Mouse (Mus musculus): ENCODE data around the gene Med16. TPM values are rescaled to one million over a fixed set of nuclear protein-coding genes. Genes with fewer than 3 reads are reported as not detected.

The Med16 gene
- total RNA-seq, 2 experiments from 2014 or later: 57.5 to 59.8 TPM

GRCm38 (mm10) chr10:79919251-79919849 is 10.6 kb upstream of the Med16 start:
- intact Hi-C loops (cut with DNase I): no loop called here
- no peak for DNase-seq (ENCODE audit: low spot score in 2 of 2)

DNA sequence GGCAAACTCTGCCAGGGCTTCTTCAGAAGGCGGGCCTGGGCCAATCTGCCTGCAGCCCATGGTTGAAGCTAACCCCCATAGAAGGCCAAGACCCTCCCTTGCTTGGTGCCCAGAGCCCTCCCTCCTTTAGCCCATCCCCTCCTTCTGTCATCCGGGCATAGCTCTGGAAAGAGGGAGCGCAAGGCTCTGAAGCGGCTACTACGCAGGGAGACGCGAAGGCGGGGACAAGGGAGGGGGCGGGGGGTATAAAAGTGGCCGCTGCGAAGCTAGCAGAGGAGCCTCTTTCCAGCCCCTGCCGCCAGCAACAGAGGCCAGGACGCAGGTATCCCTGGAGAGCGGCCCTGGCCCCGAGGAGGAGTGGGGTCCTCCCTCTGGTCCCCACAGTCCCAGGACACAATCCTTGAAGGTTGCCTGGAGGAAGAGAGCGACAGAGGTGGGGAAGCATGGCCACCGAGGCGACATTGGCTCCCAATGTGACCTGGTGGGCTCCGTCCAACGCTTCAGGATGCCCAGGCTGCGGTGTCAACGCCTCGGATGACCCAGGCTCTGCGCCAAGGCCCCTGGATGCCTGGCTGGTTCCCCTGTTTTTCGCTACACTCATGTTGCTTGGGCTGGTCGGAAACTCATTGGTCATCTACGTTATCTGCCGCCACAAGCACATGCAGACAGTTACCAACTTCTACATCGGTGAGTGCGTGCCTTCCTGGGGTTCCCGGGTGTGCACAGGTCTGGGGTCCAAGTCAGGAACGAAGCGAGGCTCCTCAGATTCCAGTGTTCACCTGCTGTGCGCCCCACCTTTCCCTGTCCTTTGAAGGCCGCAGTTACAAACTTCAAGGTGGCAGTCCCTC is 9.7 kb upstream of the Med16 start:
- intact Hi-C loops (cut with DNase I): no loop called here
- no peak for DNase-seq (ENCODE audit: low spot score in 2 of 2)

GRCm38 (mm10) chr10:79917532-79918100 is 8.9 kb upstream of the Med16 start:
- no peak for DNase-seq (ENCODE audit: low spot score in 2 of 2)
- intact Hi-C loops (cut with DNase I): no loop called here

DNA sequence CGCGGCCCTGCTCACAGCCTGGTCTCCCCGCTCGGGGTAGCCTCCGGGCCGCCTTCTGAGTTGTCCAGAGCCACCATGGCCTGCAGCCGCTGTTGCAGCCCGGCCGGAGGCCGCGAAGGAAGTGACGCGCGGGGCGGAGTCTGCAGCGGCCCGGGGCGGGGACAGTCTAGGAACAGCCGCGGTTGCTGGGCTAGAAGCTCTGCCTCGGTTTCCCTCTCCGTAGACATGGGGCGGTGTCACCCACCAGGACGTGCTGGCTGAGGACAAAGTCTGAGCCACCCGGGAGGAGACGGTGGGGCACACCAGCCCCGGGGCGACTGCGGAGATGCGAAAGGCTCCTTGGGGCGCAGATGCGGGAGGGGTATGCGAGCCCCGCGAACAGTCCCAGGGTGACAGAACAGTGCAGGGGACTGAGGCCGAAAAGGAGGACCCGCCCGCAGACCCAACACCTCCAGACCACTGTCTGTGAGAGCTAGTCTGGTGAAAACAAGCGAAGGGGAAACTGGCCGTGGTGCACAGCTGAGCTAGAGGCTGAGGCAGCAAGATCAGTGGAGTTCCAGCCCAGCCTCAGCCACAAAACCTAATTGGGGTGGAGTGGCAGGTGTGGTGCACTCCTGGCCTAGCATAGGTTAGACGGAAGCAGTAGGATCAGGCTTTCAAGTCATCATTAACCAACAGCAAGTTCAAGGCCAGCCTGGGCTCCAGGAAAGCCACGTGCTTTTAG is 8.2 kb upstream of the Med16 start, which contains the start of gene Kiss1r:
TSS of gene Kiss1r (plus strand) at position 164 of the 724 bp plus-strand sequence.
- DNase-seq (ENCODE audit: low spot score in 2 of 2): peak; percentile 85 to 86
- intact Hi-C loops (cut with DNase I): no loop called here

DNA sequence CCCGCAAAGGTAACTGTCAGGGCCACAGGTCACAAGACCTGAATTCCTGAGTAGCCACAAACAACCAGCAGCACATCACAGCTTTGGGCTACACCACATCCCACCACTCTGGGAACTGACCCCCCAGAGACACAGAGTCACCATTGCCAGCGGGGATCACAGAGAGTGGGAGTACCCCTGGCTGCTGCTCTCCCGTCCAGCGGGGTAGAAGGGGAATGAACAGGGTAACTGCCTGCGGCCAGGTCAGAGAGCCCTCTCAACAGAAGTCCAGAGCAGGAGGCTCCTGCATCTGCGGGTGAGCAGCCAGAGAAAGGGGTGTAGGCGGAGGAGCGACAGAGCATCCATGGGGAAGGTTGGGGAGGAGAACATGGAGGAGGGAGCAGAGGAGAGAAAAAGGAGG is 7.4 kb upstream of the Med16 start:
- intact Hi-C loops (cut with DNase I): no loop called here

DNA sequence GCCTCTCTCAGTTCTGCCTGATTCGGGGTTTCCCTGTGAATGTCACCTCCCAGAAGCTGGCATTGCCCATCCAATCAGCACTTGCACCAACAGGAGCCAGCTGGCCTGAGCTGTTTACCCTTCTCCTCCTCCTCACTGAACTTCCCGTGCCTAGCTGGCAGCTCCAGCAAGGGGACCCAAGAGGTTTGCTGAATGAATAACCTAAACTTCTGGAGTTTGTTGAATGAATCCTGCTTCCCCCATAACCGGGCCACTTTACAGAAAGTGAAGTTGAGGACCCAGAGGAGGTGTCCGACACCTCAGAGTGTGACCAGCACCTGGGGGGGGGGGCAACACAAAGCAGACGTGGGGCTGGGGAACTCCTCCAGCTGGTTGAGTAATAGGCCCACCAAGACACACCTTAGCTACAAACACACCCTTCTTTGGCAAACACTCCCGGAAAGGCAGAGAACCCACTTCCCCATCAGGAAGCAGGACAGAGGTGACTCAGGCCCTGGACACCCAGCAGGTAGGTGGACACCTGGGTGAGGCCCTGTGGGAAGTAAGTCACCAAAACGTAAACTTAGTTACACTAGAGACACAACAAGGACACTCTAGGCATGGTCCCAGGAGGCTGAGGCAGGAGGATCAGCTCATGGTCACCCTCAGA is 6.3 kb upstream of the Med16 start:
- intact Hi-C loops (cut with DNase I): no loop called here
- DNase-seq (ENCODE audit: low spot score in 2 of 2): no peak

More for the DNA sequence above, 7.4 kb upstream of the Med16 start:
- DNase-seq (ENCODE audit: low spot score in 2 of 2): peak in 1 of 2 experiments; percentile 53

GRCm38 (mm10) chr10:79914131-79914947 is 5.6 kb upstream of the Med16 start:
- intact Hi-C loops (cut with DNase I): no loop called here
- DNase-seq (ENCODE audit: low spot score in 2 of 2): no peak

GRCm38 (mm10) chr10:79912412-79912811 is 3.7 kb upstream of the Med16 start:
- intact Hi-C loops (cut with DNase I): no loop called here
- DNase-seq (ENCODE audit: low spot score in 2 of 2): no peak

- intact Hi-C loops (cut with DNase I): no loop called here
- DNase-seq (ENCODE audit: low spot score in 2 of 2): no peak
These were observed 1.8 kb upstream of the Med16 start, which contains the start of gene Gm26602 for GRCm38 (mm10) chr10:79910556-79910955. Gene Gm26602 (plus strand): TSS chr10:79910856.

GRCm38 (mm10) chr10:79909092-79909922 is 584 bp upstream of the Med16 start:
- intact Hi-C loops (cut with DNase I): no loop called here
- peak; percentile 56 to 87 for DNase-seq (ENCODE audit: low spot score in 2 of 2)

DNA sequence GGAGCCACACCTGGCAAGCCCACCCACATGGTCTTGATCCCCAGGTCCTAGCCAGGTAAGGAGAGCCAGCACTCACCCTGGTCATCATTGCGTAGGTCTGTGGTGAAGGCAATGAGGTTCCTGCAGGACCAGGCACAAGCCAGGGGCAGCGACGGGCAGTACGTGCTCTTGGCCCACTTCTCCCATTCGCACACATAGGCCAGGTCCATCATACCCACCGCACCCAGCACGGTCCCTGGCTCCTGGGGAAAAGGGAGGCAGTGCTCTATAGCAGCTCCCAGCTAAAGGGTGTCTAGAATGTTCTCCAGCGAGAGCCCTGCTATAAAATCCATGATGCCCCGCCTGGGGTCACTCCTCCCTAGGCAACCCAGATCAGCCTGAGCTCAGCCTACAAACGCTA is 1.3 kb downstream of the Med16 start:
- intact Hi-C loops (cut with DNase I): no loop called here
- DNase-seq (ENCODE audit: low spot score in 2 of 2): no peak

GRCm38 (mm10) chr10:79906712-79907111 is 2.0 kb downstream of the Med16 start:
- no peak for DNase-seq (ENCODE audit: low spot score in 2 of 2)
- intact Hi-C loops (cut with DNase I): no loop called here

GRCm38 (mm10) chr10:79900951-79901410 is 7.7 kb downstream of the Med16 start:
- intact Hi-C loops (cut with DNase I): no loop called here
- DNase-seq (ENCODE audit: low spot score in 2 of 2): peak; percentile 79 to 95

DNA sequence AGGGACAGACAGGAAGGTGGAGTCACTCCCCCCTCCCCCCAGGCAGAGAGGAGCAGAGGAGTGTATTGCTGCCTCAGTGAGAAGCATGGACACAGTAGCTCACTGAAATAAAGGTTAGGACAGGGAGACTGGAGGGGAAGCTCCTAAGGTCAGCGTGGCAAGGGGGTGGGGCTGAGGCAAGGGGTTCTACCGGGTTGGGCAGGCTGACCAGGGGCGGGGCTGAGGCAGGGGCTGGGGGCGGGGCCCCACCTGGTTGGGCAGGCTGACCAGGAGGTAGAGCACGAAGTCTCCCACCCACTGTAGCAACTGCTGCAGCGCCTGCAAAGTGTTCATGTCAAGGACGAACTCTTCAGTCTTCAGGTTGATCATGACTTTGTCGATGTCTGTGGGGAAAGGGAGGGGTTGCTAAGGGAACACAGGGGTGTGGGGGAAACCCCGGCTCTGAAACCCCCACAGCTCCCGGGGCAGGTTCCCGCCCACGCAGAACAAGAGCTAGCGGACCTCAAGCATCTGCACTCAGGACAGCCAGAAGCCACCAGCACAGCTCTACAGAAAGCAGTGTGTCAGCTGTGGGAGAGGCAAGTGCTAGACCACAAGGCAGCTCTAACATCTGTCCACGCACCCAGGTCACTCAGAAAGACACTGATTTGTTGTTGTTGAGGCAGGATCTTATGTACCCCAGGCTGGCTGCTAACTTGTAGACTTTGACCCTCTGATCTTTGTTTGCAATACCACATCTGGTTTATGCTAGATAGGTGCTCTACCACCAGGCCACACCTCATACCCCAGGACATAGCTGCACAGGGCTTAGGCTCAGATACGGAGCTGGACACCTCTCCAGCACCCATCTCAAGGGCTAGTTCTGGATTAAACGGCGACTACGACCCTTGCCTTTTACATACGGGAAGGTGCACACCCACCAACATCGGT is 11.1 kb downstream of the Med16 start:
- intact Hi-C loops (cut with DNase I): no loop called here
- DNase-seq (ENCODE audit: low spot score in 2 of 2): no peak

GRCm38 (mm10) chr10:79896814-79897213 is 11.9 kb downstream of the Med16 start:
- intact Hi-C loops (cut with DNase I): no loop called here
- no peak for DNase-seq (ENCODE audit: low spot score in 2 of 2)

DNA sequence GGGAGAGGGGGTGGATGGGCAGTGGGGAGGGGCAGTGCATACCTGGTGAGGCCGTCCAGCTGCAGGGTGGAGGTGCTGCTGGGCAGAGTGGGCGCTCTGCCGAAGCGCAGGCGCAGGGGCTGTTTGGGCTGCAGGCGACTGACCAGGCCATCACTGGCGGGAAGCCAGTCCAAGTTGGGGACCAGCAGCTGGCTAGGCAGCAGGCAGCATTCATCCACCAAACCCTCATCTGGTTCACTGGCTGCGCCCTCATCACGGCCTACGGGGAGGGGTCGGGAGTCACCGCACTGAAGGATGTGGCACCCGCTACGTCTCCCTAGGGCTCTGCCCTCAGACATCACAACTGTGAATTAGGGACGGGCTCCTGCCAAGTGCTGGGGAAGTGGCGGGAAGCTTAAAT is 12.4 kb downstream of the Med16 start:
- intact Hi-C loops (cut with DNase I): no loop called here

More for the DNA sequence above, 12.4 kb downstream of the Med16 start:
- no peak for DNase-seq (ENCODE audit: low spot score in 2 of 2)
